Mouse (Mus musculus): ENCODE results near the gene Olfr935. TPM values are rescaled to one million over a fixed set of nuclear protein-coding genes. Genes with fewer than 3 reads are reported as not detected.

Gene Olfr935
- total RNA-seq (2015) (not detected in 2 replicates), total RNA-seq (2017) (not detected in 2 replicates)

GRCm38 (mm10) chr9:38999583-38999982, at the start of gene Olfr935:
TSS of gene Olfr935 (minus strand) at chr9:38999683.
- no peak for ATAC-seq (replicated peaks; ENCODE audit: poor library complexity)

- no peak for ATAC-seq (replicated peaks; ENCODE audit: poor library complexity)
Observed at GRCm38 (mm10) chr9:39023277-39023676, 23.8 kb upstream of the Olfr935 start, which contains the start of gene Olfr146. TSS of gene Olfr146 (minus strand) at chr9:39023377.

- no peak for ATAC-seq (replicated peaks; ENCODE audit: poor library complexity)
Observed at GRCm38 (mm10) chr9:38988215-38988614, 11.3 kb downstream of the Olfr935 start, which contains the start of gene Olfr934. TSS of gene Olfr934 (minus strand) at chr9:38988315.

- ATAC-seq (replicated peaks; ENCODE audit: poor library complexity) = no peak
Observed at GRCm38 (mm10) chr9:38972013-38972412, 27.5 kb downstream of the Olfr935 start, which contains the start of gene Olfr933. TSS of gene Olfr933 (plus strand) at chr9:38972313.

GRCm38 (mm10) chr9:38954124-38954416, 45.4 kb downstream of the Olfr935 start:
- no peak for ATAC-seq (replicated peaks; ENCODE audit: poor library complexity)

- ATAC-seq (replicated peaks; ENCODE audit: poor library complexity) = no peak
Observed at GRCm38 (mm10) chr9:38953401-38954123, 45.9 kb downstream of the Olfr935 start.

Other genes starting within 250 kb of the Olfr935 start
- 0.10 and 0.49 TPM in 2 replicates for gene Olfr920, start 247.4 kb downstream of the Olfr935 start, total RNA-seq (2015)
- 0.20 TPM in 1 of 2 replicates, not detected in the other for gene Olfr920, start 247.4 kb downstream of the Olfr935 start, total RNA-seq (2017)
- not detected in 2 replicates for gene Olfr921, start 226.6 kb downstream of the Olfr935 start, total RNA-seq (2015)
- gene Olfr921, start 226.6 kb downstream of the Olfr935 start, total RNA-seq (2017) = not detected in 2 replicates
- not detected in 2 replicates for gene Olfr922, start 185.1 kb downstream of the Olfr935 start, total RNA-seq (2015)
- gene Olfr922, start 185.1 kb downstream of the Olfr935 start, total RNA-seq (2017) = not detected in 2 replicates
- gene Olfr923, start 173.1 kb downstream of the Olfr935 start, total RNA-seq (2015) = not detected in 2 replicates
- not detected in 2 replicates for gene Olfr923, start 173.1 kb downstream of the Olfr935 start, total RNA-seq (2017)
- not detected in 2 replicates for gene Olfr924, start 155.2 kb downstream of the Olfr935 start, total RNA-seq (2015)
- not detected in 2 replicates for gene Olfr924, start 155.2 kb downstream of the Olfr935 start, total RNA-seq (2017)
- gene Olfr26, start 144.6 kb downstream of the Olfr935 start, total RNA-seq (2015) = not detected in 2 replicates
- not detected in 2 replicates for gene Olfr26, start 144.6 kb downstream of the Olfr935 start, total RNA-seq (2017)
- not detected in 2 replicates for gene Olfr926, start 122.6 kb downstream of the Olfr935 start, total RNA-seq (2015)
- gene Olfr926, start 122.6 kb downstream of the Olfr935 start, total RNA-seq (2017) = not detected in 2 replicates
- not detected in 2 replicates for gene Olfr930, start 69.9 kb downstream of the Olfr935 start, total RNA-seq (2015)
- gene Olfr930, start 69.9 kb downstream of the Olfr935 start, total RNA-seq (2017) = not detected in 2 replicates
- not detected in 2 replicates for gene Olfr933, start 27.4 kb downstream of the Olfr935 start, total RNA-seq (2015)
- not detected in 2 replicates for gene Olfr933, start 27.4 kb downstream of the Olfr935 start, total RNA-seq (2017)
- gene Olfr934, start 11.4 kb downstream of the Olfr935 start, total RNA-seq (2015) = not detected in 2 replicates
- gene Olfr934, start 11.4 kb downstream of the Olfr935 start, total RNA-seq (2017) = not detected in 2 replicates
- gene Olfr146, start 23.7 kb upstream of the Olfr935 start, total RNA-seq (2015) = not detected in 2 replicates
- gene Olfr146, start 23.7 kb upstream of the Olfr935 start, total RNA-seq (2017) = not detected in 2 replicates
- gene Olfr937, start 65.3 kb upstream of the Olfr935 start, total RNA-seq (2015) = not detected in 2 replicates
- not detected in 2 replicates for gene Olfr937, start 65.3 kb upstream of the Olfr935 start, total RNA-seq (2017)
- gene Olfr938, start 79.2 kb upstream of the Olfr935 start, total RNA-seq (2015) = not detected in 2 replicates
- not detected in 2 replicates for gene Olfr938, start 79.2 kb upstream of the Olfr935 start, total RNA-seq (2017)
- gene Olfr27, start 128.4 kb upstream of the Olfr935 start, total RNA-seq (2015) = not detected in 2 replicates
- gene Olfr27, start 128.4 kb upstream of the Olfr935 start, total RNA-seq (2017) = not detected in 2 replicates
- not detected in 2 replicates for gene Olfr943, start 166.6 kb upstream of the Olfr935 start, total RNA-seq (2015)
- not detected in 2 replicates for gene Olfr943, start 166.6 kb upstream of the Olfr935 start, total RNA-seq (2017)
- not detected in 2 replicates for gene Olfr944, start 202.2 kb upstream of the Olfr935 start, total RNA-seq (2015)
- not detected in 2 replicates for gene Olfr944, start 202.2 kb upstream of the Olfr935 start, total RNA-seq (2017)